Mouse (Mus musculus) right cerebral cortex, postnatal 4 days (tissue): ENCODE data around the gene Vmn2r14.
"Not testable (repeated sequence)": the region's sequence is repeated elsewhere in the genome, so short reads cannot be mapped to it uniquely, and the experiment has no call there.

Source experiments
- DNase-seq: peaks from one replicate; pipeline ENCODE4 v3.0.0-alpha.2; 2022

Gene Vmn2r14

DNA sequence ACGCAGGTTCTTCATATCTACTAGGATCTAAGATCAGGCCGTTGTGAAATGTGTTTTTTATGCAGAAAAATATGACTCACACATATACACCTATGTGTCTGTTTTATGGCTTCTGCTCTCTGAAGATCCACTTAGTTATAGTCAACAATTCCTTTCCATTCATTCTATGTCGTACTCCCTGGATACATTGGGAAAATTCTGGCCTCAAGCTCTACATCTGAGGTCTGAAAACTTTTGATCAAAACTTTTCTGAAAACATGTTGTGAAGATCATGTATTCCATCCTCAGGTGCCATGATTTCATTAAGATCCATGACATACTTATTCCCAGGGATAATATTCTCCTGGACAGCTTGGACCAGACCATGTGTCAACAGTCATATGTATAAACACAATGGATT, at the start of gene Vmn2r14:
Vmn2r14 (minus strand) TSS at position 101 of the 400 bp plus-strand sequence.
- no peak for DNase-seq

- DNase-seq, result not testable (repeated sequence)
Measured at GRCm38 (mm10) chr5:109192099-109192498, 32.4 kb downstream of the Vmn2r14 start, which contains the start of gene Vmn2r13. Gene Vmn2r13, minus strand, starts transcription at chr5:109192199.

DNA sequence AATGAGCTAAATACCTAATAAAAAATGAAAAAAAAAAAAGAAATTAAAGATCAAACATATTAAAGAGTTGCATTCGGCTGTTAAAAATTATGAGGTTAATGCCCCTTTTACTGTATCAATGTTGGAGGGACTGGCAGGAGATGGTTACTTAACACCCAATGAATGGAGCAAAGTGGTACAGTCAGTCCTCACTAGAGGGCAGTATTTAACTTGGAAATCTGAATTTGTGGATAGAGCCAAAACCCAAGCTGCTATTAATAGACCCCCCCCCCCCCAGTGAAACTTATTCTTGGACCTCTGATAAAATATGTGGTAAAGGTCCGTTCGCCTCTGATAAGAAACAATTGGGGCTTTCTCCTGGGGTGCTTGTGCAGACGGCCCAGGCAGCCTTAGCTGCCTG, 57.7 kb downstream of the Vmn2r14 start:
- not testable (repeated sequence) for DNase-seq
